Mouse (Mus musculus) forebrain, embryonic 11.5 days (tissue): ENCODE results near the gene Ripor1. TPM values are rescaled to one million over a fixed set of nuclear protein-coding genes. Genes with fewer than 3 reads are reported as not detected.

Experiments
- ATAC-seq: fragments of 200-750 bp; cut with Nextera tagmentation; replicated peaks from 2 replicates; pipeline ENCODE4 v1.8.0; 2017; ENCODE audit warnings: moderate TSS enrichment; ENCODE audit not compliant: low FRiP score
- DNase-seq: peaks from one replicate; pipeline ENCODE4 v3.0.0-alpha.2; 2017; ENCODE audit warnings: low spot score
- H3K27ac ChIP-seq: fragments of 300-500 bp; sonication (generic); 2 replicates; pipeline ENCODE4 v1.5.1; 2014; ENCODE audit warnings: low read depth, low read length
- H3K27me3 ChIP-seq: fragments of 300-500 bp; sonication (generic); 2 replicates; pipeline ENCODE4 v1.6.1; 2014; ENCODE audit warnings: mild to moderate bottlenecking, low read length, mixed read lengths; ENCODE audit not compliant: control insufficient read depth, insufficient read depth
- H3K36me3 ChIP-seq: fragments of 300-500 bp; sonication (generic); 2 replicates; pipeline ENCODE4 v1.6.1; 2014; ENCODE audit warnings: mild to moderate bottlenecking, low read length, moderate library complexity, mixed read lengths; ENCODE audit not compliant: control insufficient read depth, insufficient read depth
- H3K4me1 ChIP-seq: fragments of 300-500 bp; sonication (generic); replicated peaks from 2 replicates; pipeline ENCODE4 v1.6.1; 2014; ENCODE audit warnings: low read length, mixed read lengths; ENCODE audit not compliant: control insufficient read depth, insufficient read depth
- H3K4me2 ChIP-seq: fragments of 300-500 bp; sonication (generic); 2 replicates; pipeline ENCODE4 v1.6.1; 2014; ENCODE audit warnings: low read depth, mild to moderate bottlenecking, low read length, moderate library complexity, mixed read lengths; ENCODE audit not compliant: severe bottlenecking
- H3K4me3 ChIP-seq: fragments of 300-500 bp; sonication (generic); 2 replicates; pipeline ENCODE4 v1.5.1; 2014; ENCODE audit warnings: low read depth, low read length
- H3K9ac ChIP-seq: fragments of 300-500 bp; sonication (generic); 2 replicates; pipeline ENCODE4 v1.6.1; 2014; ENCODE audit warnings: low read length
- H3K9me3 ChIP-seq: fragments of 300-500 bp; sonication (generic); 2 replicates; pipeline ENCODE4 v1.6.1; 2016; ENCODE audit warnings: low read length, mixed read lengths; ENCODE audit not compliant: control insufficient read depth
- WGBS: fragments of 180-500 bp; shearing (Covaris S2); extraction: QIAGEN DNeasy Blood & Tissue Kit; methylation state at CpG from one replicate; pipeline ENCODE4 v1.1.7; 2014; 5-methylcytosine and 5-hydroxymethylcytosine counted together
- polyA plus RNA-seq: library from polyadenylated mRNA; unstranded; fragments of >200 nt; fragmentation: Nextera tagmentation; extraction: Ambion mirVana; gene quantifications from 2 replicates; pipeline ENCODE4 v1.2.1, GENCODE M21; 2014

The Ripor1 gene
- polyA plus RNA-seq, 1 experiment from 2014 or later, result 18.9 TPM

DNA sequence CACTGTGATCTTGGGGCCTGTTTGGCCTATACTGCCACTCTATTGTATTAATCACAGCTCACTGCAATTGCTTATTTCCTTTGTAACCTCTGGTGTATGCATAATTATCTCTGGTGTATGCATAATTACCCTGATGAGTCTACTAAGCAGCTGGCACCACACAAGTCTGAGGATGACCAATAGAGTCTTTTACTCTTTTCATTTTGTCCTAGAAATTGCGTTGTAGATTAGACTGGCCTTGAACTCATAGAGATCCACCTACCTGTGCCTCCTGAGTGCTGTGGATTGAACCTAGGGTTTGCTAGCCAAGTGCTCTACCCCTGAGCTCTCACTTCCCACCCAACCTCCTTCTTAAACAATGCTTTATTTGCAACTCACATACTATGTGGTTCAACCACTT lies 21.0 kb downstream of the Ripor1 start:
- H3K27ac ChIP-seq, result no peak overlapping the region
- H3K4me3 ChIP-seq, result no peak overlapping the region
- ATAC-seq (no peak), DNase-seq (no peak)
- whole genome bisulfite sequencing, result 82% methylated on average over 1 of the region's 1 CpGs
- H3K4me1 ChIP-seq, result 0 out of 2 replicates have a peak, but pooled peaks cover 2% of the 10 kb centered on the region
- H3K9me3 ChIP-seq, result no peaks in the 10 kb centered on the region
- no peaks in the 10 kb centered on the region for H3K27me3 ChIP-seq
- H3K36me3 ChIP-seq, result no peaks in the 10 kb centered on the region
- H3K9ac ChIP-seq, result no peak overlapping the region
- H3K4me2 ChIP-seq, result no peak overlapping the region

DNA sequence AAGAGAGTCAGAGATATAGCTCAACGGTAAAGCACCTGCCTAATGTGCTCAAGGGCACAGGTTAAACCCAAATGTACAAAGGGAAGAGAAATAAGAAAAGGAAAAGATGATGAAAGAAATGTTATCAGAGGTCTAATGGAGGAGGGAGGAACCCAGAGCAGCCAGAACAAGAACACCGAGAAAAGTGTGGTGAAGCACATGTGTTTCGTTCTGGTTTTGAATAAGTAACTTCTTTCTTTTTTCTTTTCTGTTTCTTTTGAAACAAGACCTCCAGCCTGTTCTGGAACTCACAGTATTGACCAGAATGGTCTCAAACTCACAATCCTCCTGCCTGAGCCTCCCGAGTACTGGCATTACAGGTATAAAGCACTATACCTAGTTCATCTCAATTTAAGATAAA lies 24.3 kb downstream of the Ripor1 start:
- no peaks in the 10 kb centered on the region for H3K27me3 ChIP-seq
- DNase-seq (no peak), ATAC-seq (no peak)
- H3K36me3 ChIP-seq, result no peaks in the 10 kb centered on the region
- H3K4me2 ChIP-seq, result no peak overlapping the region
- H3K4me3 ChIP-seq, result no peak overlapping the region
- no peaks in the 10 kb centered on the region for H3K4me1 ChIP-seq
- H3K9me3 ChIP-seq, result no peaks in the 10 kb centered on the region
- 93% methylated on average over 4 of the region's 4 CpGs for WGBS
- no peak overlapping the region for H3K9ac ChIP-seq
- no peak overlapping the region for H3K27ac ChIP-seq

GRCm38 (mm10) chr8:105634771-105635458 lies 29.9 kb downstream of the Ripor1 start:
- H3K4me1 ChIP-seq, result peaks cover 2% of the 10 kb centered on the region; the same call in 1 of the 2 replicates
- no peak overlapping the region for H3K27ac ChIP-seq
- no peak for ATAC-seq
- peak overlapping the region; percentile 96 for H3K4me3 ChIP-seq
- H3K27me3 ChIP-seq, result no peaks in the 10 kb centered on the region
- WGBS, result 95% methylated on average over 2 of the region's 2 CpGs
- no peaks in the 10 kb centered on the region for H3K36me3 ChIP-seq
- no peaks in the 10 kb centered on the region for H3K9me3 ChIP-seq
- H3K4me2 ChIP-seq, result peak overlapping the region; percentile 57
- DNase-seq, result no peak
- peak overlapping the region; percentile 100 for H3K9ac ChIP-seq

DNA sequence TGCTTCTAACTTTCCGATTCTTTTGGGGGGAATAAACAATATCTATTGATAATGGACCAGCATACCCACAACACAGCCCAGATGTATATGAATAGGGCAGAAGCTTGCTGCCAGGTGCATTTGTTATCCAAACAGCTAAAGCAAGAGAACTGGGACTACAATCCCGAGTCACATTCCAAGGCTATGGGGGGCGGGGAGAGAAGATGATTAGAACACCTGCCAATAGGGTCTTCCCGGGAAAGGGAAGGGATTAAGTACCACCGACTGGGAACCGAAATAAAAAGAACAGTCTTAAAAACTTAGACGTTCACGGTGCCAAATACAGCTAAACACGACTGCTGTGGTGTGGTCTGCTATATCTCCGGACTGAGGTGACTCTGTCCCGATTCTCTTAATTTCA lies 30.4 kb downstream of the Ripor1 start:
- DNase-seq, result no peak
- Histone ChIP-seq H3K9me3 (no peaks in the 10 kb centered on the region), H3K4me3 (peak overlapping the region; percentile 96), H3K36me3 (no peaks in the 10 kb centered on the region), H3K27ac (peak overlapping the region; percentile 100; the same call in 1 of the 2 replicates), H3K27me3 (no peaks in the 10 kb centered on the region), H3K4me2 (peak overlapping the region; percentile 57), H3K9ac (peak overlapping the region; percentile 100), H3K4me1 (peaks cover 2% of the 10 kb centered on the region; the same call in 1 of the 2 replicates)
- no peak for ATAC-seq
- WGBS, result 2% methylated on average over 11 of the region's 11 CpGs

DNA sequence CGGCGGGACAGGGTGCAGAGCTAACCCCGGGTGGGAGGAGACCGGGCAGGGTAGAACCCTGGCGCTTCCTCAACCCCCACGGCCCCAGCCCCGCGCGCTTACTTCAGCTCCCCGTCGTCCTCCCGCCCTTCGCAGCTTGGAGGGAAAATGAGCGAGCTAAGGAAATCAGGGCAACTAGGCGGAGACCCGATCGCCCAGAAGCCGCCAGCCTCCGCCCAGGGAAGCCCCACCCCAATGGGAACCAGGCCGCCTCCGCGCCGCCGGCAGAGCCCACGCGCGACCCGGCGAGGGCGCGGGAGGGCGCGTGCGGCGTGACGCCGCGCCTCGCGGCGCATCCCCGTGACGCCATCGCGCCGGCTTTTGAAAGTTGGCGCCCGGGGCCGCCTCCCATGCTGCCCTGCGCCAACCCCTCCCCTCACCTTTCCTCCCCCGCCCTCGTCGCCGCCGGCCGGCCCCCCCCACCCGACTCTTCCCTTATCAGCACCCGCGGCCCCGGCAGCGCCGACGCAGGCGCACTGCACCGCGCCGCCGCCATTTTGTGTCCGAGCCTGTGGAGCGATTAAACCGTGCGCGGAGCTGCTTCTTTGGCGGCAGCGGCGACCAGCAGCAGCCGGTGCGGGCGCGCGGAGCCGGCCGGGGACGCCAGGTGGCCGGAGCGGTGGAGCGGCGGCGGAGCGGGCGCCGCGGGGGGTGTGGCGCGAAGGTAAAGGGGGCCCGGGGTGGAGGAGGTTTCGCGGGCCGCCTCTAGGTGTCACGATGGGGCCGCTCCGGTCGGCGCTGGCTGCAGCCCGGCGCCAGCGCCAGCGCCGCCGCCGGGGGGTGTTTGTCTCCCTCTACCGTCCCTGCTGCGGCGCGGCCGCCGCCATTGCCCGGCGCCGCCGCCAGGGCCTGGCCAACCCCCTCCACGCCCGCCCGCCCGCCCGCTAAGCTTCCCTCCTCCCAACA lies 31.2 kb downstream of the Ripor1 start, which contains the start of gene Ctcf:
Gene Ctcf (plus strand): TSS at position 551 of the 945 bp plus-strand sequence.
- H3K4me2 ChIP-seq, result peak within 1 kb of the TSS; percentile 63
- H3K9me3 ChIP-seq, result no peaks in the 10 kb centered on the region
- H3K9ac ChIP-seq, result peak within 1 kb of the TSS; percentile 100
- no peaks in the 10 kb centered on the region for H3K27me3 ChIP-seq
- H3K27ac ChIP-seq, result peak within 1 kb of the TSS; percentile 100
- H3K4me1 ChIP-seq, result peaks cover 2% of the 10 kb centered on the region; the same call in 1 of the 2 replicates
- peak within 1 kb of the TSS; percentile 96 for H3K4me3 ChIP-seq
- DNase-seq (peak; percentile 99), ATAC-seq (peak; percentile 92)
- WGBS, result 2% methylated on average over 100 of the region's 126 CpGs
- H3K36me3 ChIP-seq, result no peaks in the 10 kb centered on the region

DNA sequence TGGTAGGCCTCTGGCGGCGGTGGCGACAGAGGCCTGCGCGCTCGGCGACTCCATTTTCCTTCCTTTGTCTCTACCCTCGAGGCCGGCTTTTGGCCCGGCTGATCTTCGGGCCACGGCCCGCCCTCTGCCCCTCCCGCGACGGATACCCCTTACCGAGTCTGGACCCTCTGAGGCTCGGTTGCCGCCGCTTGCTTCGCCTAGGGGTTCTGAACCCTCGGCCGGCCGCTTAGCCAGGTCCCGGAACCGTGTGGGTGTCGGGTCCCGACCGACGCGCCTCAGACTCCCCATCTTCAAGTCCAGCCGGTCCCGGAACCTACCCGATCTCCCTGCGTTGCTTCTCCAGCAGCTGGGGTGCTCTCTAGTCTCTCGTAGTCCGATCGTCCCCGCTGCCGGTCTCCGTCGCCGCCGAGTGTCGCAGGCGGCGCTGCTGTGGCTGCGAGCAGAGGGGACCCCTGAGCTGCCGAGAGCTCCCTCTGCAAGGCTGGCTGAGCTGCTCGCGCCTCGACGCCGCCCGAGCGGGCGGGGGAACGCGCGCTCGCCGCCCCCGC lies 32.0 kb downstream of the Ripor1 start, which contains the start of gene Agrp:
Gene Agrp (minus strand): TSS at position 431 of the 548 bp plus-strand sequence.
- H3K27ac ChIP-seq, result peak within 1 kb of the TSS; percentile 100
- peaks cover 2% of the 10 kb centered on the region; the same call in 1 of the 2 replicates for H3K4me1 ChIP-seq
- WGBS, result under 1% methylated on average over 55 of the region's 63 CpGs
- ATAC-seq (peak; percentile 45), DNase-seq (no peak)
- H3K27me3 ChIP-seq, result no peaks in the 10 kb centered on the region
- H3K4me2 ChIP-seq, result peak within 1 kb of the TSS; percentile 63
- H3K4me3 ChIP-seq, result peak within 1 kb of the TSS; percentile 96
- H3K9ac ChIP-seq, result peak within 1 kb of the TSS; percentile 100
- no peaks in the 10 kb centered on the region for H3K9me3 ChIP-seq
- H3K36me3 ChIP-seq, result no peaks in the 10 kb centered on the region

DNA sequence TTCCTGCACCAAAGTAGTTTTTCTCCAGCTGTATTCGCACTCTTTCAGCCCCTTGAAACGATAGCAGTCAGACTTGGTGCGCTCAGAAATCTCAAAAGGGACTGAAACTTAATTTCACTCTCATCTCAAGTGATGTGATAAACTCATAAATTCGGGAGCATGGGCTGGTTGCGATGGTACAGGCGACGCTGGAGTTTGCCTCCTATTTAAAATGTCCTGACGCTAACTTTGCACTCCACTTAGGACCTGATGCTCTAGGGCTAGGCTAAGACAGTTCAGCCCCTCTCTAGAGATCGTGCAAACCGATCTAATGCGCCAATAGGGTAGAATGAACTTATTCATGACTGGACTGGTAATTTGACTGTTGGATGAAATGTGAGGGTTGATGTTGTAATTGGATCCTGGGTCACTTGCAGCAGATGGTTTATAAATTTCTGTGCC lies 32.6 kb downstream of the Ripor1 start:
- no peaks in the 10 kb centered on the region for H3K9me3 ChIP-seq
- H3K4me2 ChIP-seq, result peak overlapping the region; percentile 63
- under 1% methylated on average over 11 of the region's 11 CpGs for WGBS
- DNase-seq (no peak), ATAC-seq (no peak)
- H3K4me3 ChIP-seq, result peak overlapping the region; percentile 96
- peak overlapping the region; percentile 100 for H3K9ac ChIP-seq
- H3K27ac ChIP-seq, result peak overlapping the region; percentile 100
- no peaks in the 10 kb centered on the region for H3K36me3 ChIP-seq
- H3K27me3 ChIP-seq, result no peaks in the 10 kb centered on the region
- H3K4me1 ChIP-seq, result peaks cover 2% of the 10 kb centered on the region; the same call in 1 of the 2 replicates

DNA sequence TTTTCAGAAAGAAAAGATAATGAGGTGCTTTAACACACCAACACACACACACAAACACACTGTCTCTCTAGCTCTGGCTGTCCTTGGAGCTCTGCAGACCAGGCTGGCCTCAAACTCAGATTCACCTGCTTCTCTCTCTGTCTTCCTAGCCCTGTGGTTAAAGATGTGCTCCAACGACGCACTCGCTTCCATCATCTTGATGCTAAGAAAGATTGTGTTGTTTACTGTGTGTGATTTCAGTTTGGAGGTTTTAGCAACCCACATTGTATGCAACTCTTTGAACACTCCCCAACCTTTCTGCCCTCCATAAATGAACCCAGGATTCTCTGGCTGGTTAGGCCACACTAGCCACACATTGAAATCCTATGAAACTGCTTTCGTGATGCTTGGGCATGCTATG lies 33.5 kb downstream of the Ripor1 start:
- 85% methylated on average over 4 of the region's 4 CpGs for WGBS
- no peak for DNase-seq
- Histone ChIP-seq H3K4me3 (peak overlapping the region; percentile 96), H3K4me1 (peaks cover 2% of the 10 kb centered on the region; the same call in 1 of the 2 replicates), H3K9me3 (no peaks in the 10 kb centered on the region), H3K9ac (peak overlapping the region; percentile 100; the same call in 1 of the 2 replicates), H3K36me3 (peaks cover under 1% of the 10 kb centered on the region; the same call in 1 of the 2 replicates), H3K27ac (no peak overlapping the region), H3K4me2 (peak overlapping the region; percentile 63; the same call in 1 of the 2 replicates), H3K27me3 (no peaks in the 10 kb centered on the region)
- ATAC-seq, result no peak
